Mouse (Mus musculus) CD4-positive helper T cell, adult 2 months (primary cell): Measurements from ENCODE around the gene Fgfr2.

Source experiments
- DNase-seq: peaks from one replicate; pipeline ENCODE4 v3.0.0-alpha.2; 2012; ENCODE audit warnings: low read depth, missing footprints, low spot score

Gene Fgfr2

GRCm38 (mm10) chr7:130823992-130824391, 2299.2 kb downstream of the Fgfr2 start:
- DNase-seq = no peak

- no peak for DNase-seq
Observed at GRCm38 (mm10) chr7:130819624-130820023, 2303.5 kb downstream of the Fgfr2 start.

- DNase-seq = peak; percentile 40
Observed at GRCm38 (mm10) chr7:130818813-130819212, 2304.3 kb downstream of the Fgfr2 start.

- DNase-seq = no peak
Observed at GRCm38 (mm10) chr7:130816243-130816642, 2306.9 kb downstream of the Fgfr2 start.

- DNase-seq = no peak
Observed at GRCm38 (mm10) chr7:130815601-130816000, 2307.5 kb downstream of the Fgfr2 start.

GRCm38 (mm10) chr7:130812407-130812806, 2310.7 kb downstream of the Fgfr2 start:
- peak; percentile 37 for DNase-seq

GRCm38 (mm10) chr7:130810238-130810637, 2312.9 kb downstream of the Fgfr2 start:
- DNase-seq = no peak

GRCm38 (mm10) chr7:130808694-130809093, 2314.5 kb downstream of the Fgfr2 start:
- no peak for DNase-seq

GRCm38 (mm10) chr7:130807749-130808148, 2315.4 kb downstream of the Fgfr2 start:
- DNase-seq = no peak

- DNase-seq = no peak
Observed at GRCm38 (mm10) chr7:130804991-130805390, 2318.2 kb downstream of the Fgfr2 start.

- no peak for DNase-seq
Observed at GRCm38 (mm10) chr7:130803251-130803825, 2319.8 kb downstream of the Fgfr2 start.

- peak; percentile 45 for DNase-seq
Observed at GRCm38 (mm10) chr7:130801811-130802210, 2321.3 kb downstream of the Fgfr2 start.

GRCm38 (mm10) chr7:130800681-130801080, 2322.5 kb downstream of the Fgfr2 start:
- DNase-seq = peak; percentile 39

GRCm38 (mm10) chr7:130799418-130799817, 2323.7 kb downstream of the Fgfr2 start:
- no peak for DNase-seq

GRCm38 (mm10) chr7:130797524-130797923, 2325.6 kb downstream of the Fgfr2 start:
- no peak for DNase-seq

- DNase-seq = peak; percentile 43
Observed at GRCm38 (mm10) chr7:130796786-130797185, 2326.4 kb downstream of the Fgfr2 start.

- DNase-seq = no peak
Observed at GRCm38 (mm10) chr7:130793671-130794070, 2329.5 kb downstream of the Fgfr2 start.

- DNase-seq = no peak
Observed at GRCm38 (mm10) chr7:130789456-130789855, 2333.7 kb downstream of the Fgfr2 start.

GRCm38 (mm10) chr7:130788950-130789349, 2334.2 kb downstream of the Fgfr2 start:
- no peak for DNase-seq

GRCm38 (mm10) chr7:130787537-130787936, 2335.6 kb downstream of the Fgfr2 start:
- DNase-seq = no peak

- DNase-seq = no peak
Observed at GRCm38 (mm10) chr7:130786708-130787107, 2336.4 kb downstream of the Fgfr2 start.

GRCm38 (mm10) chr7:130785923-130786575, 2337.1 kb downstream of the Fgfr2 start:
- DNase-seq = no peak

GRCm38 (mm10) chr7:130782501-130783050, 2340.6 kb downstream of the Fgfr2 start:
- DNase-seq = no peak
